Mouse (Mus musculus) erythroblast, embryonic 14.5 days (primary cell): ENCODE measurements around the gene Gna14.

Experiments used
- GATA1 ChIP-seq: IDR thresholded peaks from 2 replicates; pipeline ENCODE4 v1.6.1; 2012; ENCODE audit warnings: low read length, inconsistent platforms, mixed read lengths
- TAL1 ChIP-seq: IDR thresholded peaks from 3 replicates; pipeline ENCODE4 v1.6.1; 2012; ENCODE audit warnings: low read length, inconsistent platforms, mixed read lengths

DNA sequence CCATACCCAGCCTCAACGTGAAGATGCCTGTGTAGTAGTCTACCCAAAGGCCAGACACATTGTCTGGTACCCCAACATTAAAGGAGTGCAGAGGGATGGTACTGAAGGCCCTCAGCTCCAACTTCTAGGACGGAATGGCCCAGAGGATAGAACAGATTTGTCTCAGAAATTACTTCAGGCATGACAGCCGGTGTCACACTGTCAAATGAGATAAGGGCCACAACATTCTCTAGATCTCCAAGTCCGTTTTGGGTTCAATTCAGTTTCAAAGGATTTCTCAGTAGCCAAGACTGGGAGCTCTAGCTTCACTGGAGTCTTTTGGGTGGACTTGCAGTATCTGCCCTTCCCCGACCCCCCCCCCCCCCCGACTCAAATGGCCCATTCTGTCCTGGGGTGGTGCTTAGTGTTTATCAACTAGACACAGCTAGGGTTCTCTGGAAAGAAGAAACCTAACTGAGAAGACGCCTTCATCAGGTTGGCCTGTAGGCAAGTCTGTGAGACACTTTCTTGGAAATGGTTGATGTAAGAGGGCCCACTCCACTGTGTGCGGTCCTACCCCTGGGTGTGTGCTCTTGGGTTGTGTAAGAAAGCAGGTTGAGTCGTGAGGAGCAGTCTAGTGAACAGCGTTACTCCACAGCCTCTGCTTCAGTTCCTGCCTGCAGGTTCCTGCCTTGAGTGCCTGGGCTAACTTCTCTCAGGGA, 59.4 kb downstream of the Gna14 start:
- no peak for TF ChIP-seq GATA1
- no peak for TF ChIP-seq TAL1
